Mouse (Mus musculus): ENCODE measurements at regions not wholly inside any gene's neighbourhood (a gene's known extent, or its start where the extent isn't known, plus 50 kb on each side); places are given as distances from the start of the nearest gene placed in this dataset.

- TF ChIP-seq USF1 (IDR thresholded peaks at IDR 0.05; ENCODE audit: low read depth) (no peak), MAX (IDR thresholded peaks at IDR 0.05; ENCODE audit: low read depth) (no peak), MYOG (IDR thresholded peaks at IDR 0.05; ENCODE audit: control insufficient read depth in 1 of 3, insufficient read depth in 1 of 3, insufficient read length in 2 of 3, low read depth in 2 of 3) (no peak)
Measured at GRCm38 (mm10) chr11:7282981-7283380, 69.3 kb upstream of the Igfbp3 start.
